Mouse (Mus musculus): ENCODE data around the gene Sh3pxd2a.
"Not testable (repeated sequence)": the region's sequence is repeated elsewhere in the genome, so short reads cannot be mapped to it uniquely, and the experiment has no call there.

Gene Sh3pxd2a

GRCm38 (mm10) chr19:47414142-47414905 is 49.9 kb downstream of the Sh3pxd2a start:
- DNase-seq (ENCODE audit: extremely low read depth, insufficient read length, low spot score): no peak

- DNase-seq (ENCODE audit: extremely low read depth, insufficient read length, low spot score): no peak
These were observed 50.7 kb downstream of the Sh3pxd2a start for GRCm38 (mm10) chr19:47413458-47414005.

GRCm38 (mm10) chr19:47412566-47413248 is 51.5 kb downstream of the Sh3pxd2a start:
- DNase-seq (ENCODE audit: extremely low read depth, insufficient read length, low spot score): no peak

DNA sequence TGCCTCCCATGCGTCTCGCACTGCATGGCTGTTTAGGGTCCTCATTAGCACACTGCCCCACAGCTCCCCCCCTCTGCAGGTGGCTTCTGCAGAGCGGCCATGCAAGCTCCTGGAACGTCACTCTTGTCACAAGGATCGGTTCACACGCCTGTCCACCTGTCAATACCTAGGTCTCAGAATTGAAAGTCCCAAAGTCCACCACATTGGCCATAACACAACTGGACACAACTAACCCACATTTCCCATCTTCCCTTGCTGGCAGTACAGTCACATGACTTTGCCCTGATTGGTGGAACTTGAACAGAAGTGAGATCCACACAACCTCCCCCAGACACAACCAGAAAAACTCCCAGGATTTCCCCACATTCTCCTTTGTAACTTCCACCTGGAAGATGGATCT is 53.9 kb downstream of the Sh3pxd2a start:
- DNase-seq (ENCODE audit: extremely low read depth, insufficient read length, low spot score): no peak

DNA sequence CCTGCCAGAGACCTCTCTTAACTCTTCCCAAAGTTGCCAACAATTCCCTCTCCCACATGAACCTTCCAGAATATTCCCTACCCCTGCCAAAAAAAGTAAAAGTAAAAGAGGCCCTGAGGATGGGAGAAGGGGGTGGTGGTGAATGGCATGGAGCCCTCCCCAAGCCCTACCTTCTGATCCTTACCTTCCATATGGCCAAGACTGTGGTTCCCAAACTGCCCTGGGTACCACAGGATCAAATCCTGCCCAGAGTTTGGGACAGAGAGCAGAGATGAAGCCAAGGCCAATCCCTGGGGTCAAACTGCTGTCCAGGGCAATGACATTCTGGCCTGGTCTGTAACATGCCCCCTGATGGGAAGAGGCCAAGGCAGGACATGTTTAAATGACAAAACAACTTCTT is 55.1 kb downstream of the Sh3pxd2a start:
- no peak for DNase-seq (ENCODE audit: extremely low read depth, insufficient read length, low spot score)

GRCm38 (mm10) chr19:47408656-47409055 is 55.5 kb downstream of the Sh3pxd2a start:
- no peak for DNase-seq (ENCODE audit: extremely low read depth, insufficient read length, low spot score)

- no peak for DNase-seq (ENCODE audit: extremely low read depth, insufficient read length, low spot score)
These were observed 56.9 kb downstream of the Sh3pxd2a start for GRCm38 (mm10) chr19:47407332-47407731.

DNA sequence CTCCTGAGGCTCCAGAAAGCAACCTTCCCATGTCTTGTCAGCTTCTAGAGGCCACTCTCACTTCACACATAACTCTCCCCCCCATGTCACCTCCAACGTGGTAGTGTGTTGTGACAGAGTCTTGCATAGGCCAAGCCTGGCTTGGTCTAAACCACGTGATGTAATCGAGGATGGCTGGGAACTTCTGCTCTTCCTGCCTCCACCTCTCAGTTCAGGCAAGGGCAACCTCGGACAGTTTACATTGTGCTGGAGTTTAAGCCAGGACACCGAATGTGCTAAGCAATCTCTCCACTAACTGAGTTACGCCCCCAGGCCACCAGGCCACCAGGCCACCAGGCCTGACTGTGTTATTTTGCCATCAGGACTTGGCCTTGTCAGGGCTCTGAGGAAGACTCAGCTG is 57.7 kb downstream of the Sh3pxd2a start:
- DNase-seq (ENCODE audit: extremely low read depth, insufficient read length, low spot score): no peak

DNA sequence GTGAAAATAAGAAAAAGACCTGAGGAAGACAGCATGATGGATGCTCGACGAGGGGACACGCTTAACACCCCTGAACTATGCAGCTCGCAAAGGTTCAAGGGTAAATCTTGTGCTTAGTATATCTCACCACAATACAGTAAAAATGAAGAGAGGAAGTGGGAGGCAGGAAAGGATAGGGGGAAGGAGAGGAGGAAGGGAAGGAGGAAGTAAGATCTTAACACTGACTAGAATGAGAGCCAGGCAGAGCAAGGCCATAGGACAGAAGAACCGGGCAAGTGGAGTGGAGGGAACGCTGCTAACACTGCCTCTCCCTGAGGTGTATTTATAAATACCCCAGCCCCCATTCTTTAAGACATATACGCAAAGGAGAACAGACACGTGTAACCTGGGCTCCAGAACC is 58.7 kb downstream of the Sh3pxd2a start:
- no peak for DNase-seq (ENCODE audit: extremely low read depth, insufficient read length, low spot score)

DNA sequence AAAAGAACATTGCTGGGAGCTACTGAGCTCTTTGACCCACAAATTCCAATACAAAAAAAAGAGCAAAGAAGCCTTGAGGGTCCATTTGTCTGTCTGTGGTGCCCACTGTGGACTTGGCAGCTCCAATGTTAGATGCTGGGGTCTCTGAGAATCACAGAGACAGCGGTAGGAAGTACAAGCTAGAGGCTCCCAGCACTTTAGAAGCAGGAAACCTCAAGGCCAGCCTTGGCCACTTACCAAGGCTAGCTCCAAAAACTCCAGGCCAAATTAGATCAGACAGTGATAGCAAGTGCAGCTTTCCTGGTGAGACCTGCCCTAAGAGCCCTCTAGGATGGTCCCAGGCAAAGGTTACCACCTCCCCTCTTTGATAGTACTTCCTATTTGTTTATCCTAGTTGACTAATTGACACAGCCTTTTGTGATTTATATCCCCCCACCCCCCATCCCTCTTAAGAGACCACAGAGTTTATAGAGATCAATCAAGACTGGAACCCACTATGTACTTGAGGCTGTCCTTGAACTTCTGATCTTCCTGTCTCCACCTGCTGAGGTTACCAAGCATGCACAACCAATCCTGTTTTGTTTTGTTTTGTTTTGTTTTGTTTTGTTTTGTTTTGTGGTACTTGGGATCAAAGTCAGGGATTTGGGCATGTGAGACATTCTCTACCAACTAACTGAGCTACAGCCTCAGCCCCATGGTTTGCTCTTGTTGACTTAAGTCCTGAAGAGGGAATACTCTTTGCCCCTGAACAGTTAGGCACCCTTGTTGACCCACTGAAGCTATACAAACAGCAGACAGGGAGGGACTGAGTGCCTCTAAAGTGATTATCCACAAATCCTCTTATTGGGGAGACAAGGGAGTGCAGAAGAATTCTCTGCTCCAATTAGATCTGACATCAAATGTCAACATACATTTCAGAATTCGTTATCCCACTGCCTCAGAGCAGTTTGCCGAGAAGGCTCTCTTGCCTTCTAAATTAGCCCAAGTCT is 60.5 kb downstream of the Sh3pxd2a start:
- no peak for DNase-seq (ENCODE audit: extremely low read depth, insufficient read length, low spot score)

- DNase-seq (ENCODE audit: extremely low read depth, insufficient read length, low spot score): no peak
These were observed 61.2 kb downstream of the Sh3pxd2a start for GRCm38 (mm10) chr19:47402976-47403375.

DNA sequence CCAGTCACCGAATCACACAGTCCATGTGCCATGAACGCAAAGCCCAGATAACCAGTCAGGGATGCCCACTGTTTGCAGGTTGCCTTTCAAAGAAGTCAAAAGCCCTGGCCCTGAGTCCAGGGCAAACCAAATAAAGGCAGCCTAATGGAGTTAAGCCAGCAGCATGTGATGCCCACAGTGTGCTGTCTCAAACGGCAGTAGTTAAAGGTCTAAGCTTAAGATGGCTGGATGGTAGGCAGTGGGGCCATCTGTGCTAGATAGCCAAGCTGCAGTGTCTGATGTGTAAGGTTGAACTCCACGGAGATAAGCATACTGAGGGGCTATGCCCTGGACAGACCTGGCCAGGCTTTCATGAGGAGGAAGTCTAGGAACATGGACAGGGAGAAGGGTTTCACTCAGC is 61.7 kb downstream of the Sh3pxd2a start:
- no peak for DNase-seq (ENCODE audit: extremely low read depth, insufficient read length, low spot score)

DNA sequence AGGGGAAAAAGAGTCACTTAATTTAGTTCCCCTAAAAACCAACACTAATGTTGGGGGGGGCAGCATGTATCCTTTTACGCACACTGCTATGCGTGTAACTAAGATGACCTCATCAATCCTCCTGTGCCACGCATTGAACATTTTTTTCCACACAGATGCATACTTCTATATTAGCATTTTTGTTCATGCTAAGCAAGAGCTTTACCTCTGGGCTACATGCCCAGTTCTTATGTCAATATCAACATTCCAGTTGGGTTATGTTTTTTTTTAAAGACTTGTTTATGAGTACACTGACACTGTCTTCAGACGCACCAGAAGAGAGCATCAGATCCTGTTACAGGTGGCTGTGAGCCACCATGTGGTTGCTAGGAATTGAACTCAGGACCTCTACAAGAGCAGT is 64.5 kb downstream of the Sh3pxd2a start:
- DNase-seq (ENCODE audit: extremely low read depth, insufficient read length, low spot score): no peak

- no peak for DNase-seq (ENCODE audit: extremely low read depth, insufficient read length, low spot score)
These were observed 65.2 kb downstream of the Sh3pxd2a start for GRCm38 (mm10) chr19:47399029-47399428.

- no peak for DNase-seq (ENCODE audit: extremely low read depth, insufficient read length, low spot score)
These were observed 66.1 kb downstream of the Sh3pxd2a start for GRCm38 (mm10) chr19:47397882-47398671.

GRCm38 (mm10) chr19:47395338-47395737 is 68.9 kb downstream of the Sh3pxd2a start:
- no peak for DNase-seq (ENCODE audit: extremely low read depth, insufficient read length, low spot score)

GRCm38 (mm10) chr19:47394781-47395180 is 69.4 kb downstream of the Sh3pxd2a start:
- not testable (repeated sequence) for DNase-seq (ENCODE audit: extremely low read depth, insufficient read length, low spot score)

- DNase-seq (ENCODE audit: extremely low read depth, insufficient read length, low spot score): no peak
These were observed 73.3 kb downstream of the Sh3pxd2a start for GRCm38 (mm10) chr19:47390878-47391277.

DNA sequence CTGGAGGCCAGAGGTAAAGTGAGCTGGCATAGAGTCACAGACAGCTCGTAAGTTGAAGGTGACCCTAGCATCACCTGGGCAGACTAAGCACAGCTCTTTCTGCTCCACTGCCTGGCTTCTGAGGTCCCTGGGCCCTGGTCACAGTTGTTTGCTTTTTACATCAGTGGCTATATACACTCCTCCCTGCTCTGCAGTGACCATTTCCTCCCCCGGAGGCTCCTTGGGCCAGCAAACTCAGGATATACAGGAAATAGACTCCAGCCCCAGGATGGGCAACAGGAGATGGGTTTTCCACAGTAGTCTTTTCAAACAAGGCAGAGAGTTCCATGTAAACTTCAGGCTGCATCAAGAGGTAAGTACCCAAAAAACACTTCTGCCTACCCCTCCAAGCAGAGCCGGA is 76.3 kb downstream of the Sh3pxd2a start:
- DNase-seq (ENCODE audit: extremely low read depth, insufficient read length, low spot score): no peak

DNA sequence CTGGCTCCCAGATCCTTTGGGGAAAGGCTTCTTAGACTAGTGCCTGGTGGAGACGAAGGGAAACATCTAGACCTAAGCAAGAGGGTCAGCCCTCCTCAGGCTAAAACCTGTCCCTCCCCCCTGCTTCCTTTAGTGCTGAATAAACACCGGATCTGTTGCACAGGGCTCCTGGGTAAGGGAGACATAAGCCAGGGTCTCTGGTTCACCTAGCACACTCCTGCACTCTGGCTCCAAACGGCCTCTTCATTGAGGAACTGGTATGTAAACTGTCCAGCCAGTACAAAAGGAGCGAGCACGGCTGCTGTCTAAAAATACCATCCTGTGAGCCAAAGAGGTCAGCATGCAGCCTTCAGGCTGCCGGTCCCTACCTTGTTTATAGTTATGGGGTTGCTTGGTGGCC is 76.8 kb downstream of the Sh3pxd2a start:
- DNase-seq (ENCODE audit: extremely low read depth, insufficient read length, low spot score): no peak
